Comparison of ENCODE assay signal across 21 mouse cellular contexts in the genomic region with DNA sequence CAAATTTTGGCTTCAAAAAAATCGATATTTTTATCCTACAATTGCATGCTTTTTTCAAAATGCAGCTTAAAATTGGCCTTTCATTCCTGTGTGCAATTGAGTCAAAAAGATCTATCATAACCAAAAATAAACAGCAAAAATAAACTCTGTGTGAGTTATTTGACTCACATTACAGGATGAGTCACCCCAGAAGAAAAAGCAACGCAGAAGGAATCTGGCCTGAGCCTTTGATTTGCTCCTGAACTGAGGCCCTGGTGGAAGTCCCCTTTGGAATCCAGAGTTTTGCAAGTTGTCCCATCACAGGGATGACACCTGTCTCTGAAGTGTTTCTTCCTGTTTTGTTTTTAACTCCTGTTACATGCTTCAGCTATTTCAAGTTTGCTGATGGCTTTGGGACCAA.
A peak's percentile ranks its signal among the peaks of the same experiment; 100 is the strongest.
DNase-seq lines count a peak whose midpoint lies in the region; ATAC-seq and TF ChIP-seq lines count a peak whose summit lies in the region.
"Had no signal": no experiment of that assay in that cellular context is flagged by ENCODE, and none has a peak within 500 bp of the region (broad histone marks: within the 10 kb centered on the region; RNA-seq: fewer than 3 reads in every experiment).

No protein-coding gene starts in this region.

- POLR2A ChIA-PET in Patski (lab: Charles Lee) = no interaction called here

- no peak overlapping the region for H3K9ac ChIP-seq in forebrain, embryonic 12.5 days
- H3K9ac ChIP-seq: forebrain, embryonic 15.5 days; heart, embryonic 12.5 days had no signal

- H3K4me3 ChIP-seq in forebrain, embryonic 12.5 days (replicated peaks) = no peak overlapping the region
- H3K4me3 ChIP-seq: embryonic facial prominence, embryonic 10.5 days; forebrain, embryonic 10.5 days; forebrain, embryonic 15.5 days; heart, embryonic 12.5 days had no signal

- H3K27ac ChIP-seq in forebrain, embryonic 12.5 days = no peak overlapping the region
- H3K27ac ChIP-seq: embryonic facial prominence, embryonic 10.5 days; forebrain, embryonic 10.5 days; forebrain, embryonic 15.5 days had no signal

- H3K4me2 ChIP-seq in forebrain, embryonic 12.5 days = no peak overlapping the region
- H3K4me2 ChIP-seq: forebrain, embryonic 15.5 days; heart, embryonic 12.5 days had no signal

- H3K36me3 ChIP-seq in forebrain, embryonic 12.5 days (replicated peaks) = no peaks in the 10 kb centered on the region
- H3K36me3 ChIP-seq: embryonic facial prominence, embryonic 10.5 days; forebrain, embryonic 10.5 days; forebrain, embryonic 15.5 days; G1E; heart, embryonic 12.5 days had no signal

- intact Hi-C loops in heart, postnatal 10 days (cut with DNase I) = no loop called here

- H3K4me1 ChIP-seq in forebrain, embryonic 12.5 days = no peaks in the 10 kb centered on the region
- H3K4me1 ChIP-seq: embryonic facial prominence, embryonic 10.5 days; forebrain, embryonic 10.5 days; forebrain, embryonic 15.5 days; heart, embryonic 12.5 days had no signal

- WGBS in forebrain, embryonic 12.5 days = 85% methylated on average over 2 of the region's 2 CpGs

- no peaks in the 10 kb centered on the region for H3K9me3 ChIP-seq in forebrain, embryonic 12.5 days
- H3K9me3 ChIP-seq: embryonic facial prominence, embryonic 10.5 days; forebrain, embryonic 10.5 days; forebrain, embryonic 15.5 days; heart, embryonic 12.5 days had no signal

- in situ Hi-C loops in Patski (cut with MboI; ENCODE audit: low pct_unique_long_range_greater_than_20kb) = no loop called here

- TF ChIP-seq CTCF in Patski (IDR thresholded peaks at IDR 0.05) = no peak

- peak; percentile 45 for DNase-seq in adrenal gland, adult 2 months
- no peak for DNase-seq in adrenal gland, adult 18-20 months (ENCODE audit: low spot score in 2 of 2)
- DNase-seq in 3T3-L1 (ENCODE audit: low read depth, low spot score) (peak; percentile 2), Patski (ENCODE audit: low read depth, low spot score) (peak; percentile 15)
- DNase-seq in brain, adult 2 months (ENCODE audit: low read depth, low spot score) = peak; percentile 63
- DNase-seq in thymus, postnatal 0 days (ENCODE audit: low spot score) = no peak
- no peak for DNase-seq in heart, postnatal 10 days
- DNase-seq: cerebellum, postnatal 10 days; gastrocnemius, postnatal 14 days; heart, postnatal 36 days; kidney, adult 8-10 months had no signal

- CTCF ChIA-PET in Patski (lab: Charles Lee) = interaction anchor here (0.9 to 1.9 kb wide), 5 partner anchors 11 to 33 kb away, joined by 3 to 5 read pairs (median 3); no protein-coding TSS in a partner anchor

- no peaks in the 10 kb centered on the region for H3K27me3 ChIP-seq in Patski
- H3K27me3 ChIP-seq in forebrain, embryonic 12.5 days = no peaks in the 10 kb centered on the region
- H3K27me3 ChIP-seq: forebrain, embryonic 15.5 days; heart, embryonic 12.5 days had no signal

- ATAC-seq in Patski = peak; percentile 91
- ATAC-seq in forebrain, embryonic 12.5 days (ENCODE audit: low FRiP score) = no peak
- ATAC-seq: activated CD4-positive, CD25-positive, alpha-beta regulatory T cell, adult 4 months; forebrain, embryonic 15.5 days; hindbrain, embryonic 16.5 days; inflammation-experienced regulatory T-cells, adult 6 months; intestine, postnatal 0 days had no signal

Comparison
In these comparisons a context has a peak if more than half of its experiments do, and no peak if none do; other contexts are left out.
1. DNase-seq: peak in adrenal gland, adult 2 months (single experiment), 3T3-L1 (single experiment), Patski (single experiment) and brain, adult 2 months (single experiment); none in adrenal gland, adult 18-20 months (0 of 2), thymus, postnatal 0 days (single experiment) and heart, postnatal 10 days (0 of 2).